Mouse (Mus musculus): ENCODE data around the gene BC049352. TPM values are rescaled to one million over a fixed set of nuclear protein-coding genes. Genes with fewer than 3 reads are reported as not detected.
A peak's percentile ranks its signal among the peaks of the same experiment; 100 is the strongest.

The BC049352 gene
- total RNA-seq, 2 experiments from 2014 or later, result 0.17 TPM; not detected in 1

GRCm38 (mm10) chr9:45188570-45189563, 7.1 kb downstream of the BC049352 start:
- no peak for DNase-seq (ENCODE audit: low spot score in 2 of 2)

GRCm38 (mm10) chr9:45189661-45190174, 7.9 kb downstream of the BC049352 start:
- DNase-seq (ENCODE audit: low spot score in 2 of 2), result no peak

GRCm38 (mm10) chr9:45195468-45195867, 13.7 kb downstream of the BC049352 start:
- no peak for DNase-seq (ENCODE audit: low spot score in 2 of 2)

- DNase-seq (ENCODE audit: low spot score in 2 of 2), result no peak
Measured at GRCm38 (mm10) chr9:45196125-45196830, 14.5 kb downstream of the BC049352 start.

- DNase-seq (ENCODE audit: low spot score in 2 of 2), result no peak
Measured at GRCm38 (mm10) chr9:45197549-45197948, 15.7 kb downstream of the BC049352 start.

- no peak for DNase-seq (ENCODE audit: low spot score in 2 of 2)
Measured at GRCm38 (mm10) chr9:45201319-45201947, 19.6 kb downstream of the BC049352 start.

- DNase-seq (ENCODE audit: low spot score in 2 of 2), result no peak
Measured at GRCm38 (mm10) chr9:45202021-45202798, 20.4 kb downstream of the BC049352 start.

GRCm38 (mm10) chr9:45203797-45204410, 22.1 kb downstream of the BC049352 start, which contains the start of gene Tmprss4:
Tmprss4 (minus strand) TSS chr9:45204092.
- DNase-seq (ENCODE audit: low spot score in 2 of 2), result no peak

- no peak for DNase-seq (ENCODE audit: low spot score in 2 of 2)
Measured at GRCm38 (mm10) chr9:45205143-45205542, 23.3 kb downstream of the BC049352 start.

GRCm38 (mm10) chr9:45206121-45206520, 24.3 kb downstream of the BC049352 start:
- no peak for DNase-seq (ENCODE audit: low spot score in 2 of 2)

GRCm38 (mm10) chr9:45207015-45207743, 25.4 kb downstream of the BC049352 start:
- DNase-seq (ENCODE audit: low spot score in 2 of 2), result no peak

GRCm38 (mm10) chr9:45212001-45212400, 30.2 kb downstream of the BC049352 start:
- no peak for DNase-seq (ENCODE audit: low spot score in 2 of 2)

- DNase-seq (ENCODE audit: low spot score in 2 of 2), result no peak
Measured at GRCm38 (mm10) chr9:45215526-45216179, 33.8 kb downstream of the BC049352 start.

- no peak for DNase-seq (ENCODE audit: low spot score in 2 of 2)
Measured at GRCm38 (mm10) chr9:45219644-45220043, 37.8 kb downstream of the BC049352 start.

- DNase-seq (ENCODE audit: low spot score in 2 of 2), result peak; percentile 78 to 80
Measured at GRCm38 (mm10) chr9:45221567-45221966, 39.8 kb downstream of the BC049352 start.

- DNase-seq (ENCODE audit: low spot score in 2 of 2), result no peak
Measured at GRCm38 (mm10) chr9:45229359-45229758, 47.6 kb downstream of the BC049352 start.

GRCm38 (mm10) chr9:45235668-45236227, 53.9 kb downstream of the BC049352 start:
- no peak for DNase-seq (ENCODE audit: low spot score in 2 of 2)

- no peak for DNase-seq (ENCODE audit: low spot score in 2 of 2)
Measured at GRCm38 (mm10) chr9:45236744-45237143, 54.9 kb downstream of the BC049352 start.

All from adrenal gland, postnatal 4 days (tissue).